Mouse (Mus musculus) heart, embryonic 13.5 days (tissue): Measurements from ENCODE around the gene Ccdc93. TPM values are rescaled to one million over a fixed set of nuclear protein-coding genes. Genes with fewer than 3 reads are reported as not detected.

ENCODE experiments used
- ATAC-seq: fragments of 200-750 bp; cut with Nextera tagmentation; 2 replicates; pipeline ENCODE4 v1.8.0; 2017; ENCODE audit warnings: moderate TSS enrichment; ENCODE audit not compliant: insufficient number of reproducible peaks, low FRiP score, low TSS enrichment; ENCODE audit errors: extremely low read depth
- H3K27ac ChIP-seq: fragments of 300-500 bp; sonication (generic); replicated peaks from 2 replicates; pipeline ENCODE4 v1.5.1; 2015; ENCODE audit warnings: moderate library complexity, mild to moderate bottlenecking, inconsistent platforms
- H3K27me3 ChIP-seq: fragments of 300-500 bp; sonication (generic); replicated peaks from 2 replicates; pipeline ENCODE4 v1.6.1; 2015; ENCODE audit warnings: mild to moderate bottlenecking, inconsistent platforms
- H3K36me3 ChIP-seq: fragments of 300-500 bp; sonication (generic); 2 replicates; pipeline ENCODE4 v1.6.1; 2015; ENCODE audit warnings: mild to moderate bottlenecking, inconsistent platforms
- H3K4me1 ChIP-seq: fragments of 300-500 bp; sonication (generic); 2 replicates; pipeline ENCODE4 v1.6.1; 2015; ENCODE audit warnings: inconsistent platforms
- H3K4me2 ChIP-seq: fragments of 300-500 bp; sonication (generic); 2 replicates; pipeline ENCODE4 v1.6.1; 2015; ENCODE audit warnings: inconsistent platforms, mild to moderate bottlenecking, moderate library complexity
- H3K4me3 ChIP-seq: fragments of 300-500 bp; sonication (generic); 2 replicates; pipeline ENCODE4 v1.5.1; 2015; ENCODE audit warnings: moderate library complexity, mild to moderate bottlenecking, inconsistent platforms
- H3K9ac ChIP-seq: fragments of 300-500 bp; sonication (generic); 2 replicates; pipeline ENCODE4 v1.6.1; 2015; ENCODE audit warnings: inconsistent platforms, mild to moderate bottlenecking, moderate library complexity
- H3K9me3 ChIP-seq: fragments of 300-500 bp; sonication (generic); 2 replicates; pipeline ENCODE4 v1.6.1; 2016; ENCODE audit warnings: inconsistent platforms
- WGBS: fragments of 180-500 bp; shearing (Covaris S2); methylation state at CpG from one replicate; pipeline ENCODE4 v1.1.7; 2015; ENCODE audit warnings: mixed read lengths; 5-methylcytosine and 5-hydroxymethylcytosine counted together
- polyA plus RNA-seq: library from polyadenylated mRNA; unstranded; fragments of >200 nt; fragmentation: Nextera tagmentation; extraction: Ambion mirVana; gene quantifications from 2 replicates; pipeline ENCODE4 v1.2.1, GENCODE M21; 2015

Ccdc93 gene
- polyA plus RNA-seq, 1 experiment from 2014 or later: 6.3 TPM

- WGBS: 48% methylated on average over 17 of the region's 17 CpGs
- peaks cover 51% of the 10 kb centered on the region for H3K27me3 ChIP-seq
- no peak for ATAC-seq
These were observed 96.2 kb downstream of the Ccdc93 start for GRCm38 (mm10) chr1:121527061-121527460.

DNA sequence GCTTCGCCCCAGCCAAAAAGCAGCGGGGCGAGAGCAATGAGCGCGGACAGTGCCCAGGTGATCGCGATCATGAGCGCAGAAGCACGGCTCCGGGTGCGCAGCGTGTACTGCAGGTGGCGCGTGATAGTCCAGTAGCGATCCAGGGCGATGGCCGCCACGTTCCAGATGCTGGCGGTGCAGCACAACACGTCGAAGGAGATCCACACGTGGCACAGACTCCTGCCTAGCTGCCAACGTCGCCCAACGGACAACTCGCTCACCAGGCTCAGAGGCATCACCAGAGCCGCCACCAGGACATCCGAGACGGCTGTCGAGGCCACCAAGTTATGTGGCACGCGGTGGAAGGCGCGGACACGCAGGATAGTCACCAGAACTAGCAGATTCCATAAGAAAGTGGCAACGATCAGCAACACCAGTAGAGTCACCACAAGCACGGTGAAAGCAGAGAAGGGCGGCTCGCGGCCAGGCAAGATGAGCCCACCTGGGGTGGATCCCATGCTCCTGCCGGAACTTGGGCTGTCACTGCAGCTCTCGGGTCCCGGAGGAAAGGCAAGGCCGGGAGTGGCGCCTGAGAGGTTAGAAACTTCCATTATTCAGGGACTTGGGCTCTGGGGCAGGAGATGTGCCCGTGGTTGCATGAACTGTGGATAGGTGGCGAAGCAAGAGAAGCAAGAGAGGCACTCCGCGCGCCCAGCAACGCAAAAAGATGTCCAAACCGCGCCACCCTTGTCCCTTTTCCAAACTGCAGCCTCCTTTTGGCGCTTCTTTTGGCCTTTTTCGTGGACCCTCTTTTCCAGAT, 97.0 kb downstream of the Ccdc93 start:
- Histone ChIP-seq H3K27ac (no peak overlapping the region), H3K4me2 (peak overlapping the region; percentile 76), H3K4me3 (peak overlapping the region; percentile 48), H3K9ac (0 out of 2 replicates have a peak overlapping the region, but pooled peaks have one; percentile 33), H3K27me3 (peaks cover 52% of the 10 kb centered on the region), H3K36me3 (no peaks in the 10 kb centered on the region), H3K4me1 (peaks cover 17% of the 10 kb centered on the region), H3K9me3 (no peaks in the 10 kb centered on the region)
- 11% methylated on average over 55 of the region's 55 CpGs for WGBS
- no peak for ATAC-seq

More at GRCm38 (mm10) chr1:121527061-121527460, 96.2 kb downstream of the Ccdc93 start:
- Histone ChIP-seq H3K4me2 (peak overlapping the region; percentile 76), H3K9ac (no peak overlapping the region), H3K4me3 (peak overlapping the region; percentile 48), H3K4me1 (peaks cover 17% of the 10 kb centered on the region), H3K9me3 (no peaks in the 10 kb centered on the region), H3K27ac (no peak overlapping the region), H3K36me3 (no peaks in the 10 kb centered on the region)

DNA sequence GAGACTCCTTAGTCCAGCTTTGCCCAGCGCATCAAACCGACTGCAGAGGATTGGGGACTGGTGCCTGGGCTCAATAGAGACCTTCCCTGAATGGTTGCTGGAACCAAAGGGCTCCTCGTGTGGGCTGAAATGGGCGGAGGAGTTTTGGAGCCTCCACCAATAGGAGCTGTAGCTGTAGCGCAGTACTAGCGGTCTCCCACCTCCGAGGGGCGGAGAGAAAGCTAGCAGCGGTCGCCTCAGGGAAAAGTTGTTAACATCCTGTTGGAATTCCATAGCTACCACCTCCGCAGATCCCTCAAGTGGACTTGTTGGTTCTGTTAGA, 97.5 kb downstream of the Ccdc93 start, which contains the start of gene Htr5b:
Htr5b (minus strand) TSS at position 67 of the 322 bp plus-strand sequence.
- ATAC-seq: no peak
- Histone ChIP-seq H3K36me3 (no peaks in the 10 kb centered on the region), H3K4me2 (peak within 1 kb of the TSS; percentile 76), H3K4me1 (peaks cover 17% of the 10 kb centered on the region), H3K27ac (no peak within 1 kb of the TSS), H3K9me3 (no peaks in the 10 kb centered on the region), H3K27me3 (peaks cover 54% of the 10 kb centered on the region), H3K9ac (0 out of 2 replicates have a peak within 1 kb of the TSS, but pooled peaks have one; percentile 33), H3K4me3 (peak within 1 kb of the TSS; percentile 48)
- WGBS: under 1% methylated on average over 11 of the region's 11 CpGs

- Histone ChIP-seq H3K9ac (no peak overlapping the region), H3K4me1 (peaks cover 17% of the 10 kb centered on the region), H3K36me3 (no peaks in the 10 kb centered on the region), H3K9me3 (no peaks in the 10 kb centered on the region), H3K27ac (no peak overlapping the region), H3K4me2 (no peak overlapping the region), H3K27me3 (peaks cover 54% of the 10 kb centered on the region), H3K4me3 (no peak overlapping the region)
- ATAC-seq: no peak
- WGBS: 72% methylated on average over 6 of the region's 6 CpGs
These were observed 98.4 kb downstream of the Ccdc93 start for GRCm38 (mm10) chr1:121529286-121529685.

DNA sequence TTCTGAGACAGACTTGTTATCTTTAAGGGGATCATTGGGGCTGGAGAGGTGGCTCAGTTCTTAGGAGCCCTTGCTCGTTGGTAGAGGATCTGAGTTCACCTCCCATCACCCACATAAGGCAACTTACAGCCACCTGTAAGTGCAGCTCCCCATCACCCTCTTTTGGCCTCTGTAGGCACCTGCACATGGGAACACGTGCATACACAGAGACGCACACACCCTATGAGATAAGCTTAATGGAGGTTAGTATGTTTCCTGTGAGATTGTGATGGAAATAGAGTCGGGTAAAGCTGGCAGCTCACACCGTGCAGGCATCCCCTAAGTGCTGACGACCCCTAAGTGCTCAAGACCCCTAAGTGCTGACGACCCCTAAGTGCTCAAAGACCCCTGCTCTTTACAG, 100.6 kb downstream of the Ccdc93 start:
- H3K27me3 ChIP-seq: peaks cover 48% of the 10 kb centered on the region
- H3K9me3 ChIP-seq: no peaks in the 10 kb centered on the region
- 38% methylated on average over 7 of the region's 7 CpGs for WGBS
- ATAC-seq: no peak
- H3K4me2 ChIP-seq: no peak overlapping the region
- no peaks in the 10 kb centered on the region for H3K36me3 ChIP-seq
- no peak overlapping the region for H3K4me3 ChIP-seq
- peaks cover 17% of the 10 kb centered on the region for H3K4me1 ChIP-seq
- H3K27ac ChIP-seq: no peak overlapping the region
- no peak overlapping the region for H3K9ac ChIP-seq

DNA sequence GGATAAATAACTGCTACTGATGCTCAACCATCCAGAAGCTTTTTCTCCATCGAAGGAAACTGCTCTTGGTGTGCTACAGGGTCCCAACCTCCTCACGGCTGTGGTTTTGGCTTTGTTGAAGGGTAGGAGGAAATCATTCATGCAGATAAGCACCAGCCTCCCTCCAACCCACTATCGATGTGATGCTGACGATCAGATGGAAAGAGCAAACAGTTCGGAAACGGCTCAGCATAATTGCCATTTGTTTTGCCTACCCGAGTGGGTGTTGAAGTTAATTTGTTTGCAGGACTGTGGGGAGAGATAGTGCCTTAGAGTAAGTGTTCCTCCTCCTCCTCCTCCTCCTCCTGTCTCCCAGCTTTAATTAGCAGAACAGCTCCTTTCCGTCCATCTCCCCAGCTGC, 109.5 kb downstream of the Ccdc93 start:
- Histone ChIP-seq H3K27ac (no peak overlapping the region), H3K27me3 (no peaks in the 10 kb centered on the region), H3K9me3 (no peaks in the 10 kb centered on the region), H3K9ac (no peak overlapping the region), H3K36me3 (no peaks in the 10 kb centered on the region), H3K4me1 (no peaks in the 10 kb centered on the region), H3K4me3 (no peak overlapping the region), H3K4me2 (no peak overlapping the region)
- ATAC-seq: no peak
- WGBS: 51% methylated on average over 8 of the region's 8 CpGs

- no peak overlapping the region for H3K27ac ChIP-seq
- no peak overlapping the region for H3K4me3 ChIP-seq
- no peaks in the 10 kb centered on the region for H3K27me3 ChIP-seq
- no peak overlapping the region for H3K9ac ChIP-seq
- no peak overlapping the region for H3K4me2 ChIP-seq
- peaks cover 22% of the 10 kb centered on the region for H3K36me3 ChIP-seq
- 32% methylated on average over 2 of the region's 2 CpGs for WGBS
- no peaks in the 10 kb centered on the region for H3K9me3 ChIP-seq
- no peak for ATAC-seq
- H3K4me1 ChIP-seq: no peaks in the 10 kb centered on the region
These were observed 116.0 kb downstream of the Ccdc93 start for GRCm38 (mm10) chr1:121546844-121547243.

DNA sequence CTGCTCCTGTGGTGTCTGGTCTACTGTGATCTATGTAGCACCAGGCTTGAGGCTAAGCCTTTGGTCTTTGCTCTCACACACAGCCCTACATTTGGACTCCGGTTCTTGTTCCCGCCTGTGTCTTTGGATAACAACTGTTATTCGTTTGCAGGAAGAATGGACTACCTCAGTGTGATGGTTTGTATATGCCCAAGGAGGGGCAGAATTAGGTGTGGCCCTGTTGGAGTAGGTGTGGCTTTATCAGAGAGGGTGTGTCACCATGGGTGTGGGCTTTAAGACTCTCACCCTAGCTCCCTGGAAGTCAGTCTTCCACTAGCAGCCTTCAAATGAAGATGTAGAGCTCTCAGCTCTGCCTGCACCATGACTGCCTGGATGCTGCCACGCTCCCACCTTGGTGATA, 117.8 kb downstream of the Ccdc93 start:
- Histone ChIP-seq H3K4me2 (no peak overlapping the region), H3K9me3 (no peaks in the 10 kb centered on the region), H3K4me1 (no peaks in the 10 kb centered on the region), H3K9ac (no peak overlapping the region), H3K4me3 (no peak overlapping the region), H3K27me3 (no peaks in the 10 kb centered on the region), H3K27ac (no peak overlapping the region), H3K36me3 (peaks cover 41% of the 10 kb centered on the region)
- 87% methylated on average over 4 of the region's 4 CpGs for WGBS
- no peak for ATAC-seq

- ATAC-seq: no peak
- WGBS: 68% methylated on average over 4 of the region's 4 CpGs
- H3K27ac ChIP-seq: no peak overlapping the region
- H3K4me2 ChIP-seq: no peak overlapping the region
- no peak overlapping the region for H3K9ac ChIP-seq
- H3K27me3 ChIP-seq: no peaks in the 10 kb centered on the region
- H3K36me3 ChIP-seq: peaks cover 48% of the 10 kb centered on the region
- no peak overlapping the region for H3K4me3 ChIP-seq
- H3K4me1 ChIP-seq: no peaks in the 10 kb centered on the region
- H3K9me3 ChIP-seq: no peaks in the 10 kb centered on the region
These were observed 118.6 kb downstream of the Ccdc93 start for GRCm38 (mm10) chr1:121549456-121549855.

DNA sequence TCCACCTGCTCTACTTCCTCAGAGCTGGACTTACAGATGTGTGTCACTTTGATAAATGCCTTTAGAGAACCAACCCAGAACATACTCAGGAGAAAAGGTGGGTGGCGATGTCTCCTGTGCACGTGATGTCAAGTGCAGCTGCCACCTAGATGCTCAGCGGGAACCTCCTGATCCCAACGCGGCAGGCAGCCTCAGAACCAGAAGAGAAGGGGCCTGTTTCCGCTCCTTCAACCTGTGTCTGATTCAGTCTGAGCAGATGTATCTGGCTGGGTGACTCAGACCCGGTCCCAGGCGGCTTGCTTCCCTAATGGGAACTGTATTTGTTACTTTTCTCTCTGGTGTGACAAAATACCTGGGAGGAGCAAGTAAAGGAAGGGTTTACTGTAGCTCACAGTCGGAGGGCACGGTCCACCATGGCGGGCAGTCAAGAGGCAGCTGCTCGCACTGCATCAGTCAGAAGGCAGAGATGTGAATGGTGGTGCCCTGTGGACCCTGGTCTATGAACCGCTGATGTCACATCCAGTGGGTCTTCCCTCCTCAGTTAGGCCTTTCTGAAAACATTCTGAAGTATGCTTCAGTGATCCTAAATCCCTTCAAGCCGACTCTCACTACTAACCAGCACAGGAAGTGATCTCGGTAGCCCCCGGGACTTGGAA, 120.1 kb downstream of the Ccdc93 start:
- Histone ChIP-seq H3K9ac (no peak overlapping the region), H3K36me3 (peaks cover 63% of the 10 kb centered on the region), H3K4me2 (no peak overlapping the region), H3K4me1 (no peaks in the 10 kb centered on the region), H3K27me3 (no peaks in the 10 kb centered on the region), H3K27ac (no peak overlapping the region), H3K4me3 (no peak overlapping the region), H3K9me3 (no peaks in the 10 kb centered on the region)
- 78% methylated on average over 16 of the region's 16 CpGs for WGBS
- ATAC-seq: no peak

GRCm38 (mm10) chr1:121551457-121551835, 120.6 kb downstream of the Ccdc93 start:
- Histone ChIP-seq H3K9ac (no peak overlapping the region), H3K4me3 (no peak overlapping the region), H3K4me2 (no peak overlapping the region), H3K4me1 (no peaks in the 10 kb centered on the region), H3K27me3 (no peaks in the 10 kb centered on the region), H3K36me3 (peaks cover 68% of the 10 kb centered on the region), H3K27ac (no peak overlapping the region), H3K9me3 (no peaks in the 10 kb centered on the region)
- ATAC-seq: no peak
- 72% methylated on average over 7 of the region's 7 CpGs for WGBS
